Mouse (Mus musculus) adrenal gland (tissue): ENCODE measurements around the gene Hvcn1.

Experiments used
- intact Hi-C: fragments of 180-260 bp; cut with DNase I; formaldehyde crosslinking; loops from one replicate; pipeline ENCODE4 v1.15.1; 2025

The Hvcn1 gene

GRCm38 (mm10) chr5:122234319-122235195, 28.0 kb downstream of the Hvcn1 start:
- intact Hi-C loops: no loop called here

- intact Hi-C loops: no loop called here
Measured at GRCm38 (mm10) chr5:122235196-122235836, 28.7 kb downstream of the Hvcn1 start.

GRCm38 (mm10) chr5:122237200-122237599, 30.6 kb downstream of the Hvcn1 start:
- intact Hi-C loops: no loop called here

DNA sequence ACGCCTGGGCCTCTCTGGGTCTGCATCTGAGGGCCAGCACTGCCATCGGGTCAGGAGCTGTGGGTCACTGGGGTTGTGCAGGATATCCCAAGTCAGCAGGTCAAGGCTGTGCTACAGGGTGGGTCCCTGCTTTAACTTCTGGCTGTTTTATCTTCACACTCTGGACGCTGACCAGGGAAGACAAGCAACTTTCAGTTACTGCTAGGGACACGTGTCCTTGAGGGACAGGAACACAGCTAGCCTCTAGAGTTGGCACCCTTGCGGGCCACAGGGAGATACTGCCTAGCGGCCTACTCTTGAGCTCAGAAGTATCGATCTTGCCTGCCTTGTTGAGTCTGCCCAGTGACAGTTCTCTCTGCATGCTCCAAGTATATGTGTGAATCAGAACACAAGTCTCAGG, 33.0 kb downstream of the Hvcn1 start:
- intact Hi-C loops: no loop called here

DNA sequence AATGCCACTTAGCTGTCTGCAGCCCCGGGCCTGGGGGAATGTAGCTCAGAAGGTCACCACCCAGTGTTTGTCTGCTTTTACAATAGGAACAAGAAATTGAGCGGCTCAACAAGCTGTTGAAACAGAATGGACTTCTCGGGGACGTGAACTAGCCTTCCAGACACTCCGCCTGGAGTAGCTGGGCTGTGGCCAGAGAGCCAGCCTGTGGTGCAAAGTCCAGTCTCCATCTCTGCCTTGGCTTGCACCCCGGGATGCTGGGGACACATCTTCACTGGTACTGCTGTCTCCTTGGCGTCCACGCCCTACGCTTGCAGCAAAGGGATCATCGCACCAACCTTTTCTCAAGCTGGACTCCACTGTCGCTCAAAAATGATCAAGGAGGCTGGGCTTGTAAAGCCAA, 33.9 kb downstream of the Hvcn1 start:
- intact Hi-C loops: no loop called here

DNA sequence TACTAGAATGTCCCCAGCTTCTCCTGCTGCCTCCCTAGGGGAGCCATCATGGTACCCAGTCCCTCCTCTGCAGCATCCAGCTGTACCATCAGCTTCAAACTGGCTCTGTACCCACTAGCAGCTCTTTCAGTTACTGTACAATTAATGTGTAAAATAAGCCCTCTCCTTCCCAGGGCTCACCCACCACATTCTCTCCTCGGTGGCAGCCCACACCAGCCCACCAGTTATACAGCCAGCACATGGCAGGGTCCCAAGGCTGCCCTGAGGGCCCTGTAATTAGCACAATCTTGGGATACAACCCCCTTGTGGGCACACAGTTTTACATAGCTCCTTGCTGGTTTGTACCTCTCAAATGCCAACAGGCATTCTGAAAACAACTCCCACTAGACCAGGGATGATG, 34.4 kb downstream of the Hvcn1 start:
- intact Hi-C loops: no loop called here

GRCm38 (mm10) chr5:122242521-122243123, 36.0 kb downstream of the Hvcn1 start:
- intact Hi-C loops: no loop called here

- intact Hi-C loops: no loop called here
Measured at GRCm38 (mm10) chr5:122243781-122244523, 37.3 kb downstream of the Hvcn1 start.

DNA sequence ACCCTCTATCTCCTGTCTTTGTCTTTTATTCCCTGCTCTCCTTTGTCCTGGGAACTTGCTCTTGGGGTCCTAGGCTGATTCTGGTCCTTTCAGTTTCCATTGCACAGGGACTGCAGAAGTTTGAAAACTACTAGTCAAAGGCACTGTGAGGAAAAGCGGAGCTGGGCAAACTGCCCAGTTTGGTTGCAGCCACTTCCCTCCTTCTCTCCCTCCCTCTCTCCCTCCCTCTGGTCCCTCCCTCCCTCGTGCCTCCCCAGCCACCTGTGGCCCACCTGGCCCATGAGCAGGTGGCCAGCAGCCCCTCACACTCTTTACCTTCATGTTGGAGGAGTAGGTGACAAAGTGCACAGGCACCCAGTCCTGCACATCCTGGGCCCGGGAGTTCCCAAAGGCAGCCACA, 38.6 kb downstream of the Hvcn1 start:
- intact Hi-C loops: no loop called here

DNA sequence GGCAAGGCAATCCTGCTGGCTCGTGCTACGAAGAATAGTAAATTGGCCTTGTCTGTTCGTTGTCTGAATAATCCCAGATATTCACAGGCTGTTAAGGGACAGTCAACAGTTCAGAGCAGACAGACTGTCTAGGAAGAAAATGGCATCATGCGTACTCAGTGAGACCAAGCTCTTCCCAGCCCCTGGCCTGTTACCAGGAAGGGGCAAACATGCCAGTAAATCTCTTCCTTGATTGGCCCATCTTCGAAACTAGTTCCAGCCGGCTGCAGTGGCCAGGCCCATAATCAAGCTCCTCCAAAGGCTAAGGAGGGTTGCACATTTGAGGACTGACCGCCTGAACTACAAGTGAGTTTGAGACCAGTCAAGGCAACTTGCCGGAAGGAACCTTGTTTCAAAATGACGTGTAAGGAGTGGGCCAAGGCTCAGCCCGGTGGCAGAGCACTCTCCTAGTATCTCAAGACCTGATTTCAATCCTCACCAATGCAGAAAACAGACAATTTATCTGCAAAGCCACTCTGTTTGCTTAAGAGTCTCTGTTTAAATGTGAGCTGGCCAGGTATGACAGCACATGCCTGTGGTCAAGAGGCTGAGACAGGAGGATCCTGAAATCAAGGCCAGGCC, 40.1 kb downstream of the Hvcn1 start:
- intact Hi-C loops: no loop called here

- intact Hi-C loops: no loop called here
Measured at GRCm38 (mm10) chr5:122247529-122247928, 40.9 kb downstream of the Hvcn1 start.

GRCm38 (mm10) chr5:122247934-122248333, 41.3 kb downstream of the Hvcn1 start:
- intact Hi-C loops: no loop called here

DNA sequence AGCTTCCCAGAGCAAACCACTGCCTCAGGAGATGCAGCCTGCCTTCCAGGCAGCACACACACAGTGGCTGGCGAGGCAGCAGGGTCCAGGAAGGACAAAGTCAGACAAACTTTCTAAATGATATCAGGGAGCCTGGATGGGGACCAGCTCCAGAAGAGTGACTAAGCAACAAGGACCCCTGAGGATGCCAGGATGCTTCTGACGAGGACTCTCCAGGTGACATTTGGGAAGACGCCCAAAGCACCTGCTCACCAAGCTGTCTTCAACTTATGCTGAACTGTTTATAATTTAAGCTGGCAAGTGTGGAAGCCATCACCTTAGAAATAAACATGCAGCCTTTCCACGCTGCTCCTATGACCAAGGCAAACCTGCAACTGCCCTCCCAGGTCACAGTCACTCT, 42.7 kb downstream of the Hvcn1 start:
- intact Hi-C loops: no loop called here

DNA sequence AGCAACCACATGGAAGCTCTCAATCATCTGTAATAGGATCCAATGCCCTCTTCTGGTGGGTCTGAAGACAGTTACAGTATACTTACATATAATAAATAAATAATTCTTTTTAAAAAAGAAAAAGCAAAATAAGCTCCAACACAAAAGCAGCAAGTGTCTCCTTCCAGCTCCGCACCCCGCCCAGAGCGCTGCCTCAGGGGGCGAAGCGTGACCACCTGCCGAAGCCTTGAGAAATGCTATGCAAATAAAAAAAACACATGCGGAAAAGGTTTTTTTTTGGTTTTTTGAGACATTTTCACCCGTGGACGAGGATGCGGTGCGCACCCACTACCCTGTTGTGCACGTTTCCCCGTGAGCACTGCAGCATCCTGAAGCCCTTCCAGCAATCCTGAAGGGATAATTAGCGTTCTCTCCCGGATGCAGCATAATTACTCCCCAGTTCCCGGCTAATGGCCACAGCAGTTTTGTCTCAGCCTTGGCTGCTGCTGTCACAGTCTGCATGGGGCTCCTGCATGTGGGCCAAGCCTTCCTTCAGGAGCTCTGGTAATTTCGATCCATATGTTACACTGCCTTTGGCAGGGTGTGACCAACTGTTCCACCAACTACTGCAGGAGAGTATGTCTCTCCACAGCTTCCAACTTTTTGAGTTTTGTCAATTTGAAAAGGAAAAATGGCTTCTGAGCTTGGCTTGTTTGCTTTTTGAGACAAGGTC, 45.4 kb downstream of the Hvcn1 start:
- intact Hi-C loops: no loop called here

DNA sequence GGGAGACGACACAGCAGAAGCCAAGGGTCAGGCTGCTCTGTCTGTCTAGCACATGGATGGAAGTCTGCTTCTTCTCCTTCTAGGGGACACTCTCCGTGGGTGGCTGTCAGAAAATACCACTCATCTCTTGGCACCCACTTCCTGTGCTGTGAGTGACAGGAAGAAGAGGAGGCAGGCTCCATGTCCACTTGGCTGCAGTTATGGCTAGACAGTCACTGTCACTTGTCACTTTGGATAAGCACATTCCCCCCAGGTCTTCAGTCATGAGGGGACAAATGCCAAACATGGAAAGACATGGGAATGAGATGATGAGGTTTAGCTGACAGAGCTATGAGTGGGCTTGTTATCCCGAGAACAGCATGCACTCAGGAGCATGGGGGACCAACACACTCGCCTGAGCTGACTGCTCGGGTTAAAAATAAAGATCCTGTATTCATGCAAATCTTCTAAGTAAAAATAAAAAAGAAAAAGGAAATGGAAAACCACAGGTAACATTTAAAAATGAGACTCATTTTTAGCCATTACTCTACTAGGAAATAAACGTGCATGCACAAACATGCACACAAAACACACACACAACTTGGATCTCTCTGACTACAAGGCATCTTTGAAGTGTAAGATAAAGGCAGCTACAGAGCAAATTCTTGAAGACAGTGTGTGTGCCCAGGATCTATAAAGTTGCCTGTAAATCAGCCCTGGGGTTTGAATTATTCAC, 51.6 kb downstream of the Hvcn1 start:
- intact Hi-C loops: no loop called here

DNA sequence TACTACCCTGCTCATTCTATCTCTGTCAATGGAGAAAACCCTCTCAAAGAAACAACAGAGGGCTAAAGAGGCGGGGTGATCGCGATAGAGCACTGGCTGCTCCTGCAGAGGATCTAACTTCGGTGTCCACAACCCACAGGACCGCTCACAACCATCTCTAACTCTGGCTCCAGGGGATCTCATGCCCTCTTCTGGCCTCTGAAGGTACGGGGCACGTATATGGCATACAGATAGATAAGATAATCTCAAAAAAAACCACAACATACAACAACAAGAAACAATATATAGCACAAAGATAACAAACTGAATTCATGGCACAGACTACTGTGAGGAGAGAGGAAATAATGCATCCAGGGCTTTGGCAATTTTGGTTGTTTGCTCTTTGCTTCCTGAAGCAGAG, 55.5 kb downstream of the Hvcn1 start:
- intact Hi-C loops: no loop called here

DNA sequence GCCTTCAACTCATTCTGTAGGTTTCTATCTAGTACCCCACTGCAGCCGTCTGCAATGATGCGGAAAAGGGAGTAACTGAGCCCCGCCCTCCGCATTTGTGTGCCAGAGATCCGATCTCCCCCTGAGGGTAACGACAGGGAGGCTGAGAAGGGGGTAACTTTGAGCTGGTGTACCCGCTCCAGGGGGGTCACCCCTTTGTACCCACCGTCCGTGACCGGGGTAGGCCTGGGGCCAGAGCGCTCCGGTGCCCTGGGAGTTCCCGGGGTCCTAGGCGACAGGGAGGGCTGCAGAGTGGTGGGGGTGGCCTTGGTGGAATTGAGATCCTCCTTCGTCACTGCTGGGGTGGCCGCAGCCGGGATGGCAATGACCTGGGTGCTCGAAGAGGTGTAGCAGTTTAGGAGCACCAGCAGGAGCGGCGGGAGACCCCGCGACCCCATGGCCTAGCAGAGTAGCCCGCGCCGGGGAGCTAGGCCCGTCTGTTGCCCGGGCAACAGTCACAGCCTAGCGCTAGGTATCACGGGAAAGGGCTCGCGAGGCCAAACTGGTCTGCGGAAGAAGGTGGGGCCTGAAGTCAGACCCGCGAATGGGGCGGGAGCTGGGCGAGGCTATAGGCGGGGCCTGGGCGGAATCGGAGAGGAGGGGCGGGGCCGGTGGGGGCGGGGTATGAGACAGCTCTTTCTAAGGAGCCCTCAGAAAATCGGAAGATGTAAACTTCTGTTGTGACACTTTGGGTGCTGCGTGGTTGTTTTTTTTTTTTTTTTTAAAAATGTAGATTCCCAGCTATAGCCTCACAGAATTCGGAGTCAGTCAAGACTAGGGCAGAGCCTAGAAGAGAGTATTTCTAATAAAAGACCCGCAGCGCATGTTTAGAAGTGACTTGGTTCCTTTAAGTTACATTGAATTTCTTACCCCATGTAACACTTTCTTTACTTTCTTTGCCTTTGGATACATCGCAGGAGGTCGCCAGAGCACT, 57.6 kb downstream of the Hvcn1 start, which contains the start of gene Tctn1:
TSS of gene Tctn1 (minus strand) at position 528 of the 973 bp plus-strand sequence.
- intact Hi-C loops: loop anchor here (2.0 kb wide), 1 partner anchor 133 kb away; no protein-coding TSS in a partner anchor

- intact Hi-C loops: loop anchor here (2.0 to 5.0 kb wide), 3 partner anchors 62 to 134 kb away; partner anchors contain the start of gene Arpc3
Measured at GRCm38 (mm10) chr5:122265187-122265586, 58.6 kb downstream of the Hvcn1 start.
